Mouse (Mus musculus): ENCODE results near the gene H2al2a. TPM values are rescaled to one million over a fixed set of nuclear protein-coding genes. Genes with fewer than 3 reads are reported as not detected.
A peak's percentile ranks its signal among the peaks of the same experiment; 100 is the strongest.

H2al2a gene
- total RNA-seq, 1 experiment: not detected

GRCm38 (mm10) chr2:18030581-18030980 lies 33.8 kb upstream of the H2al2a start:
- no peak overlapping the region for H3K27ac ChIP-seq (ENCODE audit: insufficient read depth, low read depth, low read length, poor library complexity, severe bottlenecking)
- H3K4me3 ChIP-seq (ENCODE audit: insufficient read depth in 1 of 2, low read depth in 1 of 2, low read length in 2 of 2, poor library complexity in 1 of 2, severe bottlenecking in 1 of 2): no peak overlapping the region
- DNase-seq (ENCODE audit: low read depth, low spot score): no peak
- no peak for TF ChIP-seq ZC3H11A (IDR thresholded peaks at IDR 0.05; ENCODE audit: borderline replicate concordance, low read depth, low read length)
- no peak for TF ChIP-seq MAFK (IDR thresholded peaks at IDR 0.05; ENCODE audit: insufficient read depth, low read depth, low read length)
- no peaks in the 10 kb centered on the region for H3K36me3 ChIP-seq (ENCODE audit: control insufficient read depth, insufficient read depth, low read length, poor library complexity, severe bottlenecking)
- H3K9me3 ChIP-seq (ENCODE audit: control insufficient read depth, insufficient read depth, low read depth, low read length): no peaks in the 10 kb centered on the region
- H3K4me1 ChIP-seq (ENCODE audit: control insufficient read depth in 2 of 2, insufficient read depth in 2 of 2, low read length in 2 of 2, poor library complexity in 1 of 2): peaks cover under 1 to 7% of the 10 kb centered on the region in 2 experiments; a peak in 2 of 4 replicates
- in situ Hi-C loops (cut with MboI; ENCODE audit: low sequenced_read_pairs in 2 of 2, unreplicated experiment in 2 of 2): loop anchor here in 1 of 2 experiments (25.0 kb wide), 1 partner anchor 1407 kb away; the partner anchor contains the start of gene Ptf1a
- H3K9ac ChIP-seq (ENCODE audit: insufficient read depth, low read depth, low read length, poor library complexity, severe bottlenecking): no peak overlapping the region

- no peak overlapping the region for H3K4me3 ChIP-seq (ENCODE audit: insufficient read depth in 1 of 2, low read depth in 1 of 2, low read length in 2 of 2, poor library complexity in 1 of 2, severe bottlenecking in 1 of 2)
- H3K9me3 ChIP-seq (ENCODE audit: control insufficient read depth, insufficient read depth, low read depth, low read length): no peaks in the 10 kb centered on the region
- H3K36me3 ChIP-seq (ENCODE audit: control insufficient read depth, insufficient read depth, low read length, poor library complexity, severe bottlenecking): no peaks in the 10 kb centered on the region
- in situ Hi-C loops (cut with MboI; ENCODE audit: low sequenced_read_pairs in 2 of 2, unreplicated experiment in 2 of 2): loop anchor here in 1 of 2 experiments (25.0 kb wide), 1 partner anchor 1408 kb away; the partner anchor contains the start of gene Ptf1a
- no peak overlapping the region for H3K9ac ChIP-seq (ENCODE audit: insufficient read depth, low read depth, low read length, poor library complexity, severe bottlenecking)
- DNase-seq (ENCODE audit: low read depth, low spot score): no peak
- H3K27ac ChIP-seq (ENCODE audit: insufficient read depth, low read depth, low read length, poor library complexity, severe bottlenecking): no peak overlapping the region
- TF ChIP-seq MAFK (IDR thresholded peaks at IDR 0.05; ENCODE audit: insufficient read depth, low read depth, low read length): no peak
- H3K4me1 ChIP-seq (ENCODE audit: control insufficient read depth in 2 of 2, insufficient read depth in 2 of 2, low read length in 2 of 2, poor library complexity in 1 of 2): peaks cover 3 to 7% of the 10 kb centered on the region in 2 experiments
Observed at GRCm38 (mm10) chr2:18029656-18030055, 32.9 kb upstream of the H2al2a start.

GRCm38 (mm10) chr2:18028140-18029021 lies 31.6 kb upstream of the H2al2a start:
- in situ Hi-C loops (cut with MboI; ENCODE audit: low sequenced_read_pairs in 2 of 2, unreplicated experiment in 2 of 2): loop anchor here in 1 of 2 experiments (25.0 kb wide), 1 partner anchor 1409 kb away; the partner anchor contains the start of gene Ptf1a
- H3K9ac ChIP-seq (ENCODE audit: insufficient read depth, low read depth, low read length, poor library complexity, severe bottlenecking): peak overlapping the region; percentile 82
- H3K27ac ChIP-seq (ENCODE audit: insufficient read depth, low read depth, low read length, poor library complexity, severe bottlenecking): peak overlapping the region; percentile 78
- TF ChIP-seq MAFK (IDR thresholded peaks at IDR 0.05; ENCODE audit: insufficient read depth, low read depth, low read length) (no peak), HCFC1 (IDR thresholded peaks at IDR 0.05; ENCODE audit: borderline replicate concordance, insufficient read depth, low read length) (peak; percentile 29; the same call in 1 of the 2 replicates)
- DNase-seq (ENCODE audit: low read depth, low spot score): peak; percentile 60
- peaks cover 3 to 7% of the 10 kb centered on the region in 2 experiments for H3K4me1 ChIP-seq (ENCODE audit: control insufficient read depth in 2 of 2, insufficient read depth in 2 of 2, low read length in 2 of 2, poor library complexity in 1 of 2)
- H3K36me3 ChIP-seq (ENCODE audit: control insufficient read depth, insufficient read depth, low read length, poor library complexity, severe bottlenecking): no peaks in the 10 kb centered on the region
- peak overlapping the region; percentile 63 to 76 for H3K4me3 ChIP-seq (ENCODE audit: insufficient read depth in 1 of 2, low read depth in 1 of 2, low read length in 2 of 2, poor library complexity in 1 of 2, severe bottlenecking in 1 of 2)
- H3K9me3 ChIP-seq (ENCODE audit: control insufficient read depth, insufficient read depth, low read depth, low read length): no peaks in the 10 kb centered on the region

DNA sequence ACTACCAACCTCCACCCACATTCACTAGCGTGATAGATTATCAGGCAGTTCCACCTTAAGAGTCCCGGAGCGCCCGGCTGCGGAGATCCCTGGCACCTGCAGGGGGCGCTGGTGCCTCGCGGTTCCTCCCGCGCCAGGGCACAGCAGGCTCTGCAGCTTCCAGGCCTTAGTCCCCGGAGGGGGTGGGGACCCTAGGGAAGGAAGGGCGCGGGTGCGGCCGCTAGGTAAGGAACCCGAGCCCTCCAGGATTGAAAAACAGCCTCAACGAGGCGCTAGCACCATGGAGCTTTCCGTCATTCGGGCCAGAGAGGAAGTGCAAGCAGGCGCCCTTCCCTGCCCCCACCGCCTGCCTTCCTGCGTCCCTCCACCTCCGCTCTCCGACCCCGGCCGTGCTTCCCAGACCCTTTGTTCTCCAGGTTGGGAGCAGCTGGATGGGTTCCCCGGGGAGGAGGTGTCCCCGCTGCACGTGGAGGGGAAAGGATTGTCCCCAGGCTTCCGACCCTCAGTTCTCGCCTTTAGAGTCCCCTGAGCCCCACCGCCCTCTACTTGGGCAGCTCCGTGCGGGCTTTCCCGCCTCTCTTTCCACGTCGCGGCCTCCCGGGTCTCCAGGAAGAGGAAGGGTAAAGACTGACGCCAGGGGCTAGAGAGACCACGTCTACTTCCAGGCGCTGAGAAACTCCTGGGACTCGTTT lies 30.8 kb upstream of the H2al2a start:
- H3K4me3 ChIP-seq (ENCODE audit: insufficient read depth in 1 of 2, low read depth in 1 of 2, low read length in 2 of 2, poor library complexity in 1 of 2, severe bottlenecking in 1 of 2): peak overlapping the region; percentile 63 to 76
- H3K9me3 ChIP-seq (ENCODE audit: control insufficient read depth, insufficient read depth, low read depth, low read length): no peaks in the 10 kb centered on the region
- in situ Hi-C loops (cut with MboI; ENCODE audit: low sequenced_read_pairs in 2 of 2, unreplicated experiment in 2 of 2): loop anchor here in 1 of 2 experiments (25.0 kb wide), 1 partner anchor 1410 kb away; the partner anchor contains the start of gene Ptf1a
- peak overlapping the region; percentile 78 for H3K27ac ChIP-seq (ENCODE audit: insufficient read depth, low read depth, low read length, poor library complexity, severe bottlenecking)
- no peaks in the 10 kb centered on the region for H3K36me3 ChIP-seq (ENCODE audit: control insufficient read depth, insufficient read depth, low read length, poor library complexity, severe bottlenecking)
- peak; percentile 96 for DNase-seq (ENCODE audit: low read depth, low spot score)
- H3K4me1 ChIP-seq (ENCODE audit: control insufficient read depth in 2 of 2, insufficient read depth in 2 of 2, low read length in 2 of 2, poor library complexity in 1 of 2): peaks cover 2 to 3% of the 10 kb centered on the region in 2 experiments
- peak overlapping the region; percentile 82 for H3K9ac ChIP-seq (ENCODE audit: insufficient read depth, low read depth, low read length, poor library complexity, severe bottlenecking)
- TF ChIP-seq ZNF384 (IDR thresholded peaks at IDR 0.05; ENCODE audit: low read depth, low read length) (no peak), HCFC1 (IDR thresholded peaks at IDR 0.05; ENCODE audit: borderline replicate concordance, insufficient read depth, low read length) (peak; percentile 67), ZC3H11A (IDR thresholded peaks at IDR 0.05; ENCODE audit: borderline replicate concordance, low read depth, low read length) (peak; percentile 92)

All from ES-E14 (cell line).